Mouse (Mus musculus) CH12.LX (cell line): Measurements from ENCODE around the gene Crybb1. TPM values are rescaled to one million over a fixed set of nuclear protein-coding genes. Genes with fewer than 3 reads are reported as not detected.

Experiments used
- DNase-seq: peaks from one replicate; pipeline ENCODE4 v3.0.0-alpha.2; 2013; ENCODE audit errors: extremely low read depth
- H3K27ac ChIP-seq: 2 replicates; pipeline ENCODE4 v1.5.1; 2012; ENCODE audit warnings: low read depth, mild to moderate bottlenecking, control low read depth, moderate library complexity; ENCODE audit not compliant: insufficient read depth
- H3K27me3 ChIP-seq: replicated peaks from 2 replicates; pipeline ENCODE3; 2012; ENCODE audit warnings: inconsistent platforms
- H3K36me3 ChIP-seq, 2 experiments: replicated peaks in 1 of 2; 2 replicates each; pipeline versions ENCODE3 to v1.6.1; 2012; ENCODE audit warnings: inconsistent platforms in 1 of 2, low read length in 1 of 2, mild to moderate bottlenecking in 1 of 2, mixed read lengths in 1 of 2, moderate library complexity in 1 of 2; ENCODE audit not compliant: control insufficient read depth in 1 of 2, insufficient read depth in 1 of 2
- H3K4me1 ChIP-seq, 2 experiments: 2 replicates each; pipeline ENCODE4 v1.6.1; 2012; ENCODE audit warnings: inconsistent platforms in 1 of 2, moderate library complexity in 1 of 2; ENCODE audit not compliant: insufficient read depth in 2 of 2, control insufficient read depth in 1 of 2
- H3K4me2 ChIP-seq: 2 replicates; pipeline ENCODE4 v1.6.1; 2012; ENCODE audit warnings: low read depth, mild to moderate bottlenecking, control low read depth; ENCODE audit not compliant: poor library complexity, insufficient read depth, severe bottlenecking
- H3K4me3 ChIP-seq, 3 experiments: fragments of 150-350 bp in 1 of 3; sonication (generic) in 1 of 3; replicated peaks in 1 of 3; 2 replicates each; pipeline versions ENCODE3 to v1.5.1; 2011 to 2012; ENCODE audit warnings: low read depth in 2 of 3, low read length in 2 of 3, mild to moderate bottlenecking in 2 of 3, moderate library complexity in 2 of 3, control low read depth in 1 of 3, improper control_type of control experiment in 1 of 3, inconsistent platforms in 1 of 3, mixed read lengths in 1 of 3; ENCODE audit not compliant: poor library complexity in 1 of 3
- H3K79me2 ChIP-seq: replicated peaks from 2 replicates; pipeline ENCODE4 v1.6.1; 2012; ENCODE audit warnings: mild to moderate bottlenecking, moderate library complexity; ENCODE audit not compliant: control insufficient read depth, poor library complexity, insufficient read depth, severe bottlenecking; ENCODE audit errors: extremely low read depth
- H3K9ac ChIP-seq: 2 replicates; pipeline ENCODE4 v1.6.1; 2012; ENCODE audit warnings: low read depth, mild to moderate bottlenecking, control low read depth, moderate library complexity; ENCODE audit not compliant: insufficient read depth
- H3K9me3 ChIP-seq: replicated peaks from 2 replicates; pipeline ENCODE3; 2012; ENCODE audit warnings: low read length, inconsistent platforms, mixed read lengths
- CTCF ChIP-seq, 2 experiments: IDR thresholded peaks in 1 of 2; conservative IDR thresholded peaks in 1 of 2; 2 replicates each; pipeline ENCODE4 v1.5.1; 2011 to 2012; ENCODE audit warnings: low read depth in 2 of 2, low read length in 2 of 2, improper control_type of control experiment in 1 of 2, inconsistent platforms in 1 of 2, mild to moderate bottlenecking in 1 of 2, moderate library complexity in 1 of 2
- E2F4 ChIP-seq: IDR thresholded peaks from 2 replicates; pipeline ENCODE4 v1.6.1; 2011; ENCODE audit warnings: low read depth, low read length, improper control_type of control experiment; ENCODE audit not compliant: insufficient replicate concordance
- GABPA ChIP-seq: IDR thresholded peaks from 2 replicates; pipeline ENCODE4 v1.6.1; 2012; ENCODE audit warnings: low read depth, low read length, improper control_type of control experiment, inconsistent platforms; ENCODE audit not compliant: insufficient replicate concordance
- IRF4 ChIP-seq: IDR thresholded peaks from 2 replicates; pipeline ENCODE4 v1.6.1; 2014; ENCODE audit warnings: low read depth, mild to moderate bottlenecking, inconsistent platforms, low read length, improper control_type of control experiment
- JUN ChIP-seq: IDR thresholded peaks from 2 replicates; pipeline ENCODE4 v1.6.1; 2011; ENCODE audit warnings: low read depth, mild to moderate bottlenecking, low read length, improper control_type of control experiment, moderate library complexity; ENCODE audit not compliant: insufficient read depth
- JUND ChIP-seq: conservative IDR thresholded peaks from 2 replicates; pipeline ENCODE4 v1.6.1; 2011; ENCODE audit warnings: low read depth, low read length, improper control_type of control experiment
- MEF2A ChIP-seq: IDR thresholded peaks from 2 replicates; pipeline ENCODE4 v1.6.1; 2014; ENCODE audit warnings: low read depth, mild to moderate bottlenecking, inconsistent platforms, low read length, improper control_type of control experiment, borderline replicate concordance
- NRF1 ChIP-seq: IDR thresholded peaks from 2 replicates; pipeline ENCODE4 v1.6.1; 2014; ENCODE audit warnings: low read depth, mild to moderate bottlenecking, inconsistent platforms, low read length, improper control_type of control experiment, moderate library complexity
- PAX5 ChIP-seq: IDR thresholded peaks from 2 replicates; pipeline ENCODE4 v1.6.1; 2012; ENCODE audit warnings: low read length, inconsistent platforms, mixed read lengths
- POLR2A ChIP-seq: IDR thresholded peaks from 2 replicates; pipeline ENCODE4 v1.6.1; 2011; ENCODE audit warnings: low read depth, mild to moderate bottlenecking, improper control_type of control experiment, low read length
- POLR2AphosphoS2 ChIP-seq: IDR thresholded peaks from 2 replicates; pipeline ENCODE4 v1.6.1; 2011; ENCODE audit warnings: low read depth, low read length, improper control_type of control experiment
- SIN3A ChIP-seq: IDR thresholded peaks from 2 replicates; pipeline ENCODE4 v1.6.1; 2012; ENCODE audit warnings: low read length, improper control_type of control experiment, inconsistent platforms
- SMC3 ChIP-seq: IDR thresholded peaks from 2 replicates; pipeline ENCODE4 v1.6.1; 2011; ENCODE audit warnings: low read depth, low read length, improper control_type of control experiment
- TBP ChIP-seq: conservative IDR thresholded peaks from 2 replicates; pipeline ENCODE4 v1.6.1; 2011; ENCODE audit warnings: low read depth, low read length, improper control_type of control experiment
- UBTF ChIP-seq: IDR thresholded peaks from 2 replicates; pipeline ENCODE4 v1.6.1; 2012; ENCODE audit warnings: low read depth, mild to moderate bottlenecking, inconsistent platforms, low read length, improper control_type of control experiment, moderate library complexity
- USF2 ChIP-seq: conservative IDR thresholded peaks from 2 replicates; pipeline ENCODE4 v1.6.1; 2011; ENCODE audit warnings: low read depth, low read length, improper control_type of control experiment
- ZC3H11A ChIP-seq: IDR thresholded peaks from 2 replicates; pipeline ENCODE4 v1.6.1; 2012; ENCODE audit warnings: low read depth, mild to moderate bottlenecking, inconsistent platforms, low read length, improper control_type of control experiment
- ZKSCAN1 ChIP-seq: IDR thresholded peaks from 2 replicates; pipeline ENCODE4 v1.6.1; 2012; ENCODE audit warnings: low read depth, inconsistent platforms, low read length, improper control_type of control experiment, borderline replicate concordance
- ZNF384 ChIP-seq: IDR thresholded peaks from 2 replicates; pipeline ENCODE4 v1.6.1; 2012; ENCODE audit warnings: low read depth, low read length, improper control_type of control experiment, inconsistent platforms
- dilution Hi-C: fragments of 300-500 bp; cut with MboI; formaldehyde crosslinking; loops from 2 replicates; pipeline ENCODE4 v1.14.3; 2020; ENCODE audit warnings: low sequenced_read_pairs; ENCODE audit not compliant: extremely low pct_unique_long_range_greater_than_20kb, extremely low pct_ligation_motif_present
- in situ Hi-C: fragments of 300-500 bp; cut with MboI; formaldehyde crosslinking; loops from 3 replicates; pipeline ENCODE4 v1.14.3; 2019; ENCODE audit warnings: low sequenced_read_pairs, low pct_ligation_motif_present, low pct_unique_long_range_greater_than_20kb, mixed read lengths
- polyA plus RNA-seq: library from polyadenylated mRNA; unstranded; fragments of >175 nt; gene quantifications from 2 replicates; pipeline ENCODE4 v1.2.1, GENCODE M21; 2012; ENCODE audit warnings: low read depth; ENCODE audit not compliant: insufficient read length
- total RNA-seq, 2 experiments: library from RNA; depleted of rRNA; stranded (reverse); fragments of 300-350 nt in 1 of 2; fragments of >200 nt in 1 of 2; gene quantifications; 2 replicates each; pipeline ENCODE4 v1.2.3; 2012 to 2014

Gene Crybb1
- total and polyA plus RNA-seq, 3 experiments = not detected

GRCm38 (mm10) chr5:112249106-112249505, 6.5 kb upstream of the Crybb1 start:
- dilution Hi-C loops = no loop called here
- Histone ChIP-seq H3K9ac (no peak overlapping the region), H3K4me1 (peaks cover 0 to 4% of the 10 kb centered on the region in 2 experiments; a peak in 2 of 4 replicates), H3K36me3 (no peaks in the 10 kb centered on the region), H3K27ac (no peak overlapping the region), H3K4me2 (no peak overlapping the region), H3K27me3 (peaks cover 67% of the 10 kb centered on the region), H3K4me3 (no peak overlapping the region), H3K9me3 (no peaks in the 10 kb centered on the region), H3K79me2 (no peaks in the 10 kb centered on the region)
- in situ Hi-C loops = loop anchor here (10.0 to 25.0 kb wide), 2 partner anchors 176 to 788 kb away; no protein-coding TSS in a partner anchor
- TF ChIP-seq MEF2A (no peak), SMC3 (no peak), ZKSCAN1 (no peak), CTCF (conservative IDR thresholded peaks at IDR 0.05 in 1 of 2, IDR thresholded peaks at IDR 0.05 in 1 of 2; ENCODE audit: low read depth in 2 of 2, low read length in 2 of 2) (no peak), UBTF (no peak), ZC3H11A (no peak)
- no peak for DNase-seq

- in situ Hi-C loops (no loop called here), dilution Hi-C loops (no loop called here)
- Histone ChIP-seq H3K4me2 (no peak within 1 kb of the TSS), H3K4me1 (peaks cover 0 to 6% of the 10 kb centered on the region in 2 experiments; a peak in 2 of 4 replicates), H3K36me3 (no peaks in the 10 kb centered on the region), H3K27ac (no peak within 1 kb of the TSS), H3K79me2 (no peaks in the 10 kb centered on the region), H3K9me3 (no peaks in the 10 kb centered on the region), H3K27me3 (peaks cover 70% of the 10 kb centered on the region), H3K4me3 (no peak within 1 kb of the TSS), H3K9ac (no peak within 1 kb of the TSS)
- TF ChIP-seq USF2 (no peak), SMC3 (no peak)
- DNase-seq = no peak
Measured at GRCm38 (mm10) chr5:112252400-112252799, 3.2 kb upstream of the Crybb1 start, which contains the start of gene Cryba4. Gene Cryba4, minus strand, starts transcription at chr5:112252518.

- Histone ChIP-seq H3K4me1 (peaks cover 0 to 6% of the 10 kb centered on the region in 2 experiments; a peak in 2 of 4 replicates), H3K4me3 (no peak overlapping the region), H3K36me3 (no peaks in the 10 kb centered on the region), H3K27ac (no peak overlapping the region), H3K27me3 (peaks cover 70% of the 10 kb centered on the region), H3K79me2 (no peaks in the 10 kb centered on the region), H3K9ac (no peak overlapping the region), H3K4me2 (no peak overlapping the region), H3K9me3 (no peaks in the 10 kb centered on the region)
- dilution Hi-C loops (no loop called here), in situ Hi-C loops (no loop called here)
- TF ChIP-seq UBTF (no peak), GABPA (no peak), ZNF384 (no peak), POLR2A (no peak), SIN3A (no peak), SMC3 (no peak), JUND (no peak), IRF4 (no peak), ZC3H11A (no peak), POLR2AphosphoS2 (no peak), ZKSCAN1 (no peak), E2F4 (no peak), JUN (no peak), TBP (no peak), PAX5 (no peak), NRF1 (no peak)
- DNase-seq = no peak
Measured at GRCm38 (mm10) chr5:112253169-112253568, 2.4 kb upstream of the Crybb1 start.
